ENCODE assay signal across 10 mouse cellular contexts in the genomic region with DNA sequence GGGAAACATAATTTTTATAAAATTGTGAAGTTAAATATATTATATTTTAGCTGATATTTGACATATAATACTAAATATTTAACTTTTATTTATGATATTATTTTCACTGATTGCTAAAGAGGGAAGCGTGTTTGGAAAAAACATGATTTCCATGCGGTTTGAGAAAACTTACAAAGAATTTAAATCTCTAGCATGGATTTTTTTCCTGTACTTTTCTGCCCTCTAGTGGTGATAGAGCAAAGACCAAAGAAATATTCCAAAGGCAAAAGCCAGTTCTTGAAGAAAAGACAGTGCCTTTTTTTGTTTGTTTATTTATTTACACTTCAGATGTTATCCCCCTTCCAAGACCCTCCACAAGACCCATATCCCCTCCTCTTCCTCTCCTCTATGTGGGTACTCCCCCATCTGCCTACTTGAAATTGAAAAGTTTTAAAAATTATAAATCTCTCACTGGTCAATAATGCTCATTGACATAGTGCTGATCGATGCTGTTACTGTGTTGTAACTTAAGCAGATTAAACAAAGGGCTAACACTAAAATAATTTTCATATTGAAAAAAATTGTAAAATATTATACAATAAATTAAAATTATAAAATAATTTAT.
DNase-seq lines count a peak whose midpoint lies in the region; ATAC-seq lines count a peak whose summit lies in the region.
"Had no signal": no experiment of that assay in that cellular context is flagged by ENCODE, and none has a peak within 500 bp of the region (broad histone marks: within the 10 kb centered on the region; RNA-seq: fewer than 3 reads in every experiment).

No protein-coding gene starts in this region.

- H3K27ac ChIP-seq in hindbrain, embryonic 11.5 days (ENCODE audit: low read depth, low read length), result no peak overlapping the region
- no peak overlapping the region for H3K27ac ChIP-seq in hindbrain, embryonic 16.5 days (ENCODE audit: low read depth, low read length)
- no peak overlapping the region for H3K27ac ChIP-seq in kidney, embryonic 15.5 days
- H3K27ac ChIP-seq: limb, embryonic 12.5 days had no signal

- no peak overlapping the region for H3K4me2 ChIP-seq in hindbrain, embryonic 11.5 days (replicated peaks; ENCODE audit: low read depth, low read length)
- no peak overlapping the region for H3K4me2 ChIP-seq in hindbrain, embryonic 16.5 days (ENCODE audit: low read length)
- H3K4me2 ChIP-seq in kidney, embryonic 15.5 days, result no peak overlapping the region
- H3K4me2 ChIP-seq: limb, embryonic 12.5 days had no signal

- H3K4me1 ChIP-seq in hindbrain, embryonic 11.5 days (replicated peaks; ENCODE audit: control insufficient read depth, insufficient read depth, low read length), result no peaks in the 10 kb centered on the region
- no peaks in the 10 kb centered on the region for H3K4me1 ChIP-seq in hindbrain, embryonic 16.5 days (ENCODE audit: control insufficient read depth, insufficient read depth, low read depth, low read length)
- no peaks in the 10 kb centered on the region for H3K4me1 ChIP-seq in kidney, embryonic 15.5 days
- H3K4me1 ChIP-seq: limb, embryonic 12.5 days had no signal

- H3K36me3 ChIP-seq in hindbrain, embryonic 11.5 days (ENCODE audit: control insufficient read depth, insufficient read depth, low read length), result no peaks in the 10 kb centered on the region
- H3K36me3 ChIP-seq in hindbrain, embryonic 16.5 days (ENCODE audit: control insufficient read depth, insufficient read depth, low read length), result no peaks in the 10 kb centered on the region
- H3K36me3 ChIP-seq in kidney, embryonic 15.5 days, result no peaks in the 10 kb centered on the region
- H3K36me3 ChIP-seq: limb, embryonic 12.5 days had no signal

- ATAC-seq in hindbrain, embryonic 11.5 days (ENCODE audit: low FRiP score), result peak; percentile 54; the same call in 1 of the 2 replicates
- ATAC-seq in hindbrain, embryonic 16.5 days, result no peak
- no peak for ATAC-seq in kidney, embryonic 15.5 days (replicated peaks; ENCODE audit: low FRiP score)

- DNase-seq in hindbrain, embryonic 11.5 days (ENCODE audit: low spot score), result peak; percentile 50
- DNase-seq in 416B (ENCODE audit: low read depth) (peak; percentile 80), R1 (ENCODE audit: low read depth, low spot score) (peak; percentile 50)
- peak; percentile 47 for DNase-seq in forelimb bud, embryonic 11.5 days (ENCODE audit: low read depth, low spot score)
- DNase-seq in spleen, postnatal 4 days (ENCODE audit: low spot score in 2 of 2), result no peak
- DNase-seq in frontal cortex, postnatal 36 days (ENCODE audit: low spot score in 2 of 2), result no peak
- DNase-seq: spleen, adult 18-20 months had no signal

- no peaks in the 10 kb centered on the region for H3K27me3 ChIP-seq in hindbrain, embryonic 11.5 days (ENCODE audit: control insufficient read depth, insufficient read depth, low read length)
- H3K27me3 ChIP-seq in hindbrain, embryonic 16.5 days (replicated peaks; ENCODE audit: control insufficient read depth, insufficient read depth, low read length), result no peaks in the 10 kb centered on the region
- no peaks in the 10 kb centered on the region for H3K27me3 ChIP-seq in kidney, embryonic 15.5 days
- H3K27me3 ChIP-seq: limb, embryonic 12.5 days had no signal

- 55% methylated on average over 3 of the region's 3 CpGs for WGBS in hindbrain, embryonic 11.5 days
- 46% methylated on average over 3 of the region's 3 CpGs for WGBS in hindbrain, embryonic 16.5 days
- 45% methylated on average over 3 of the region's 3 CpGs for WGBS in kidney, embryonic 15.5 days

- H3K9me3 ChIP-seq in hindbrain, embryonic 11.5 days (ENCODE audit: control insufficient read depth, low read length), result no peaks in the 10 kb centered on the region
- no peaks in the 10 kb centered on the region for H3K9me3 ChIP-seq in hindbrain, embryonic 16.5 days (ENCODE audit: control insufficient read depth, low read length)
- H3K9me3 ChIP-seq in kidney, embryonic 15.5 days (replicated peaks), result no peaks in the 10 kb centered on the region
- H3K9me3 ChIP-seq: limb, embryonic 12.5 days had no signal

- no peak overlapping the region for H3K9ac ChIP-seq in hindbrain, embryonic 11.5 days (ENCODE audit: low read depth, low read length)
- no peak overlapping the region for H3K9ac ChIP-seq in hindbrain, embryonic 16.5 days (ENCODE audit: low read depth, low read length)
- H3K9ac ChIP-seq in kidney, embryonic 15.5 days, result no peak overlapping the region
- H3K9ac ChIP-seq: limb, embryonic 12.5 days had no signal

- H3K4me3 ChIP-seq in hindbrain, embryonic 11.5 days (ENCODE audit: low read depth, low read length), result no peak overlapping the region
- H3K4me3 ChIP-seq in hindbrain, embryonic 16.5 days (ENCODE audit: low read length), result no peak overlapping the region
- no peak overlapping the region for H3K4me3 ChIP-seq in kidney, embryonic 15.5 days (replicated peaks)
- H3K4me3 ChIP-seq: limb, embryonic 12.5 days had no signal

Comparison
In these comparisons a context has a peak if more than half of its experiments do, and no peak if none do; other contexts are left out.
1. DNase-seq: peak in hindbrain, embryonic 11.5 days (single experiment), 416B (single experiment), R1 (single experiment) and forelimb bud, embryonic 11.5 days (single experiment); none in spleen, postnatal 4 days (0 of 2) and frontal cortex, postnatal 36 days (0 of 2).